Mouse (Mus musculus) CH12.LX (cell line): ENCODE measurements at regions not wholly inside any gene's neighbourhood (a gene's known extent, or its start where the extent isn't known, plus 50 kb on each side); places are given as distances from the start of the nearest gene placed in this dataset.

Experiments used
- DNase-seq: peaks from one replicate; pipeline ENCODE4 v3.0.0-alpha.2; 2013; ENCODE audit errors: extremely low read depth
- H3K27ac ChIP-seq: 2 replicates; pipeline ENCODE4 v1.5.1; 2012; ENCODE audit warnings: low read depth, mild to moderate bottlenecking, control low read depth, moderate library complexity; ENCODE audit not compliant: insufficient read depth
- H3K27me3 ChIP-seq: replicated peaks from 2 replicates; pipeline ENCODE3; 2012; ENCODE audit warnings: inconsistent platforms
- H3K36me3 ChIP-seq, 2 experiments: replicated peaks in 1 of 2; 2 replicates each; pipeline versions ENCODE3 to v1.6.1; 2012; ENCODE audit warnings: inconsistent platforms in 1 of 2, low read length in 1 of 2, mild to moderate bottlenecking in 1 of 2, mixed read lengths in 1 of 2, moderate library complexity in 1 of 2; ENCODE audit not compliant: control insufficient read depth in 1 of 2, insufficient read depth in 1 of 2
- H3K4me1 ChIP-seq, 2 experiments: 2 replicates each; pipeline ENCODE4 v1.6.1; 2012; ENCODE audit warnings: inconsistent platforms in 1 of 2, moderate library complexity in 1 of 2; ENCODE audit not compliant: insufficient read depth in 2 of 2, control insufficient read depth in 1 of 2
- H3K4me2 ChIP-seq: 2 replicates; pipeline ENCODE4 v1.6.1; 2012; ENCODE audit warnings: low read depth, mild to moderate bottlenecking, control low read depth; ENCODE audit not compliant: poor library complexity, insufficient read depth, severe bottlenecking
- H3K4me3 ChIP-seq, 3 experiments: fragments of 150-350 bp in 1 of 3; sonication (generic) in 1 of 3; replicated peaks in 1 of 3; 2 replicates each; pipeline versions ENCODE3 to v1.5.1; 2011 to 2012; ENCODE audit warnings: low read depth in 2 of 3, low read length in 2 of 3, mild to moderate bottlenecking in 2 of 3, moderate library complexity in 2 of 3, control low read depth in 1 of 3, improper control_type of control experiment in 1 of 3, inconsistent platforms in 1 of 3, mixed read lengths in 1 of 3; ENCODE audit not compliant: poor library complexity in 1 of 3
- H3K79me2 ChIP-seq: replicated peaks from 2 replicates; pipeline ENCODE4 v1.6.1; 2012; ENCODE audit warnings: mild to moderate bottlenecking, moderate library complexity; ENCODE audit not compliant: control insufficient read depth, poor library complexity, insufficient read depth, severe bottlenecking; ENCODE audit errors: extremely low read depth
- H3K9ac ChIP-seq: 2 replicates; pipeline ENCODE4 v1.6.1; 2012; ENCODE audit warnings: low read depth, mild to moderate bottlenecking, control low read depth, moderate library complexity; ENCODE audit not compliant: insufficient read depth
- H3K9me3 ChIP-seq: replicated peaks from 2 replicates; pipeline ENCODE3; 2012; ENCODE audit warnings: low read length, inconsistent platforms, mixed read lengths
- BHLHE40 ChIP-seq: IDR thresholded peaks from 2 replicates; pipeline ENCODE4 v1.6.1; 2011; ENCODE audit warnings: mild to moderate bottlenecking, low read depth, low read length, improper control_type of control experiment
- CHD1 ChIP-seq: IDR thresholded peaks from 2 replicates; pipeline ENCODE4 v1.6.1; 2012; ENCODE audit warnings: low read depth, low read length, improper control_type of control experiment, inconsistent platforms
- CHD2 ChIP-seq: IDR thresholded peaks from 2 replicates; pipeline ENCODE4 v1.6.1; 2011; ENCODE audit warnings: low read length, improper control_type of control experiment
- CTCF ChIP-seq, 2 experiments: IDR thresholded peaks in 1 of 2; conservative IDR thresholded peaks in 1 of 2; 2 replicates each; pipeline ENCODE4 v1.5.1; 2011 to 2012; ENCODE audit warnings: low read depth in 2 of 2, low read length in 2 of 2, improper control_type of control experiment in 1 of 2, inconsistent platforms in 1 of 2, mild to moderate bottlenecking in 1 of 2, moderate library complexity in 1 of 2
- E2F4 ChIP-seq: IDR thresholded peaks from 2 replicates; pipeline ENCODE4 v1.6.1; 2011; ENCODE audit warnings: low read depth, low read length, improper control_type of control experiment; ENCODE audit not compliant: insufficient replicate concordance
- ELF1 ChIP-seq: IDR thresholded peaks from 2 replicates; pipeline ENCODE4 v1.6.1; 2014; ENCODE audit warnings: low read depth, mild to moderate bottlenecking, inconsistent platforms, low read length, improper control_type of control experiment
- GABPA ChIP-seq: IDR thresholded peaks from 2 replicates; pipeline ENCODE4 v1.6.1; 2012; ENCODE audit warnings: low read depth, low read length, improper control_type of control experiment, inconsistent platforms; ENCODE audit not compliant: insufficient replicate concordance
- HCFC1 ChIP-seq: IDR thresholded peaks from 2 replicates; pipeline ENCODE4 v1.6.1; 2012; ENCODE audit warnings: low read depth, mild to moderate bottlenecking, inconsistent platforms, low read length, improper control_type of control experiment
- IRF4 ChIP-seq: IDR thresholded peaks from 2 replicates; pipeline ENCODE4 v1.6.1; 2014; ENCODE audit warnings: low read depth, mild to moderate bottlenecking, inconsistent platforms, low read length, improper control_type of control experiment
- JUN ChIP-seq: IDR thresholded peaks from 2 replicates; pipeline ENCODE4 v1.6.1; 2011; ENCODE audit warnings: low read depth, mild to moderate bottlenecking, low read length, improper control_type of control experiment, moderate library complexity; ENCODE audit not compliant: insufficient read depth
- JUND ChIP-seq: conservative IDR thresholded peaks from 2 replicates; pipeline ENCODE4 v1.6.1; 2011; ENCODE audit warnings: low read depth, low read length, improper control_type of control experiment
- KAT2A ChIP-seq: IDR thresholded peaks from 2 replicates; pipeline ENCODE4 v1.6.1; 2012; ENCODE audit warnings: low read length, improper control_type of control experiment, inconsistent platforms; ENCODE audit not compliant: insufficient replicate concordance
- MAFK ChIP-seq: IDR thresholded peaks from 2 replicates; pipeline ENCODE4 v1.6.1; 2011; ENCODE audit warnings: low read length, improper control_type of control experiment; ENCODE audit not compliant: insufficient replicate concordance
- MAZ ChIP-seq: IDR thresholded peaks from 2 replicates; pipeline ENCODE4 v1.6.1; 2012; ENCODE audit warnings: low read depth, mild to moderate bottlenecking, inconsistent platforms, low read length, improper control_type of control experiment, moderate library complexity
- MEF2A ChIP-seq: IDR thresholded peaks from 2 replicates; pipeline ENCODE4 v1.6.1; 2014; ENCODE audit warnings: low read depth, mild to moderate bottlenecking, inconsistent platforms, low read length, improper control_type of control experiment, borderline replicate concordance
- MXI1 ChIP-seq: IDR thresholded peaks from 2 replicates; pipeline ENCODE4 v1.6.1; 2011; ENCODE audit warnings: mild to moderate bottlenecking, low read depth, low read length, improper control_type of control experiment
- MYC ChIP-seq: IDR thresholded peaks from 2 replicates; pipeline ENCODE4 v1.6.1; 2011; ENCODE audit warnings: low read depth, mild to moderate bottlenecking, improper control_type of control experiment, low read length
- NRF1 ChIP-seq: IDR thresholded peaks from 2 replicates; pipeline ENCODE4 v1.6.1; 2014; ENCODE audit warnings: low read depth, mild to moderate bottlenecking, inconsistent platforms, low read length, improper control_type of control experiment, moderate library complexity
- POLR2AphosphoS2 ChIP-seq: IDR thresholded peaks from 2 replicates; pipeline ENCODE4 v1.6.1; 2011; ENCODE audit warnings: low read depth, low read length, improper control_type of control experiment
- RCOR1 ChIP-seq: conservative IDR thresholded peaks from 2 replicates; pipeline ENCODE4 v1.6.1; 2012; ENCODE audit warnings: low read depth, mild to moderate bottlenecking, inconsistent platforms, low read length, improper control_type of control experiment
- SIN3A ChIP-seq: IDR thresholded peaks from 2 replicates; pipeline ENCODE4 v1.6.1; 2012; ENCODE audit warnings: low read length, improper control_type of control experiment, inconsistent platforms
- TCF12 ChIP-seq: IDR thresholded peaks from 2 replicates; pipeline ENCODE4 v1.6.1; 2014; ENCODE audit warnings: low read depth, mild to moderate bottlenecking, inconsistent platforms, low read length, improper control_type of control experiment
- UBTF ChIP-seq: IDR thresholded peaks from 2 replicates; pipeline ENCODE4 v1.6.1; 2012; ENCODE audit warnings: low read depth, mild to moderate bottlenecking, inconsistent platforms, low read length, improper control_type of control experiment, moderate library complexity
- USF1 ChIP-seq: IDR thresholded peaks from 2 replicates; pipeline ENCODE4 v1.6.1; 2014; ENCODE audit warnings: low read depth, mild to moderate bottlenecking, inconsistent platforms, low read length, improper control_type of control experiment
- USF2 ChIP-seq: conservative IDR thresholded peaks from 2 replicates; pipeline ENCODE4 v1.6.1; 2011; ENCODE audit warnings: low read depth, low read length, improper control_type of control experiment
- ZKSCAN1 ChIP-seq: IDR thresholded peaks from 2 replicates; pipeline ENCODE4 v1.6.1; 2012; ENCODE audit warnings: low read depth, inconsistent platforms, low read length, improper control_type of control experiment, borderline replicate concordance
- ZMIZ1 ChIP-seq: IDR thresholded peaks from 2 replicates; pipeline ENCODE4 v1.6.1; 2012; ENCODE audit warnings: low read depth, mild to moderate bottlenecking, inconsistent platforms, low read length, improper control_type of control experiment
- ZNF384 ChIP-seq: IDR thresholded peaks from 2 replicates; pipeline ENCODE4 v1.6.1; 2012; ENCODE audit warnings: low read depth, low read length, improper control_type of control experiment, inconsistent platforms
- dilution Hi-C: fragments of 300-500 bp; cut with MboI; formaldehyde crosslinking; loops from 2 replicates; pipeline ENCODE4 v1.14.3; 2020; ENCODE audit warnings: low sequenced_read_pairs; ENCODE audit not compliant: extremely low pct_unique_long_range_greater_than_20kb, extremely low pct_ligation_motif_present
- in situ Hi-C: fragments of 300-500 bp; cut with MboI; formaldehyde crosslinking; loops from 3 replicates; pipeline ENCODE4 v1.14.3; 2019; ENCODE audit warnings: low sequenced_read_pairs, low pct_ligation_motif_present, low pct_unique_long_range_greater_than_20kb, mixed read lengths

DNA sequence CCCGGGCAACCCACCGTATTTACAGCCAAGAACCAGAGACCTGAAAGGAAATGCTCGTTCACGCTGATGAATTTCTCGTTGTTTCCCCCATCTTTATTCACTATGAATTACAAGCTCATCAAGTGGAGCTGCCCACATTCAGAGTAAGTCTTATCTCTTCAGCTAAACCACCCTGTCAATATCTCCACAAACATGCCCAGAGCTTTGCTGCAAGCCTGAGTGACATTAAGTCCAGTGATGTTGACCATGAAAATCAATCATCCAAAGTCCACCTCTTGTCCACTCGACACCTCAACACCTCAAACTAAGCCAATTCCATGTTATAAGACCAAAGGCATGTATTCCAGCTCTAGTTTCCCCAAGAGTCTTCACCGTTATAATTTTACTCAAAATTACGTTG, 582.8 kb downstream of the Fam19a2 start:
- H3K79me2 ChIP-seq: no peaks in the 10 kb centered on the region
- H3K4me2 ChIP-seq: no peak overlapping the region
- in situ Hi-C loops: no loop called here
- H3K27ac ChIP-seq: no peak overlapping the region
- no peak for DNase-seq
- TF ChIP-seq CTCF (conservative IDR thresholded peaks at IDR 0.05 in 1 of 2, IDR thresholded peaks at IDR 0.05 in 1 of 2; ENCODE audit: low read depth in 2 of 2, low read length in 2 of 2) (no peak), MYC (no peak), ZNF384 (no peak), RCOR1 (no peak), JUN (no peak), MAFK (no peak), CHD1 (no peak), POLR2AphosphoS2 (no peak), BHLHE40 (no peak), GABPA (no peak), ELF1 (no peak), MEF2A (no peak), CHD2 (no peak), SIN3A (no peak), MXI1 (no peak), USF2 (no peak), ZMIZ1 (no peak), ZKSCAN1 (no peak)
- TF ChIP-seq, all 38 proteins: peak for 0
- Histone ChIP-seq H3K4me1 (no peaks in the 10 kb centered on the region), H3K4me3 (no peak overlapping the region), H3K27me3 (no peaks in the 10 kb centered on the region), H3K9me3 (peaks cover 61% of the 10 kb centered on the region), H3K36me3 (no peaks in the 10 kb centered on the region), H3K9ac (no peak overlapping the region)
- dilution Hi-C loops: no loop called here

DNA sequence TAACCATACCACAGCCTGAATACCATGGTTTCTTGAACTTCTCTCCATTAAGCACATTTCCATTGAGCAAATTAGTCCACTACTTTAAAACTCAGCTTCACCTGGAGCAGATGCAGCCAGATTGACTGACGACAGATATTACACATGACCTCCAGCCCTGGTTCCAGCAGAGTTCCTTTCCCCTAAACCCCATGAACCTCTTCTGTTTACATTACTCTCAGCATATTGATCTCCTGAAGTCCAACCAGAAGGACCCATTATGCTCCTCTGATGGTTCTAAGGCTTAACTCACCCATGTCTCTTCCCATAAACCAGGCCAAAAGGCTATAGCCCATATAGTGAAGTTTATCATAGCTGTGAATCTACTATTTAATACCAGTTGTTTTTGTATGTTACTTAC, 584.8 kb downstream of the Fam19a2 start:
- H3K36me3 ChIP-seq: no peaks in the 10 kb centered on the region
- in situ Hi-C loops (no loop called here), dilution Hi-C loops (no loop called here)
- no peak overlapping the region for H3K27ac ChIP-seq
- no peak overlapping the region for H3K9ac ChIP-seq
- TF ChIP-seq USF1 (no peak), USF2 (no peak), ZMIZ1 (no peak), E2F4 (no peak), TCF12 (no peak), MEF2A (no peak), RCOR1 (no peak), MAFK (no peak), MAZ (no peak), POLR2AphosphoS2 (no peak), IRF4 (no peak), ZKSCAN1 (no peak), NRF1 (no peak), JUND (no peak), CHD1 (no peak), SIN3A (no peak), UBTF (no peak), HCFC1 (no peak), KAT2A (no peak), BHLHE40 (no peak)
- no peak for DNase-seq
- no peaks in the 10 kb centered on the region for H3K79me2 ChIP-seq
- no peaks in the 10 kb centered on the region for H3K27me3 ChIP-seq
- H3K4me3 ChIP-seq: no peak overlapping the region
- H3K4me2 ChIP-seq: no peak overlapping the region
- peaks cover 58% of the 10 kb centered on the region for H3K9me3 ChIP-seq
- no peaks in the 10 kb centered on the region for H3K4me1 ChIP-seq
